8 mouse cellular contexts compared by ENCODE assay signal in the genomic region with DNA sequence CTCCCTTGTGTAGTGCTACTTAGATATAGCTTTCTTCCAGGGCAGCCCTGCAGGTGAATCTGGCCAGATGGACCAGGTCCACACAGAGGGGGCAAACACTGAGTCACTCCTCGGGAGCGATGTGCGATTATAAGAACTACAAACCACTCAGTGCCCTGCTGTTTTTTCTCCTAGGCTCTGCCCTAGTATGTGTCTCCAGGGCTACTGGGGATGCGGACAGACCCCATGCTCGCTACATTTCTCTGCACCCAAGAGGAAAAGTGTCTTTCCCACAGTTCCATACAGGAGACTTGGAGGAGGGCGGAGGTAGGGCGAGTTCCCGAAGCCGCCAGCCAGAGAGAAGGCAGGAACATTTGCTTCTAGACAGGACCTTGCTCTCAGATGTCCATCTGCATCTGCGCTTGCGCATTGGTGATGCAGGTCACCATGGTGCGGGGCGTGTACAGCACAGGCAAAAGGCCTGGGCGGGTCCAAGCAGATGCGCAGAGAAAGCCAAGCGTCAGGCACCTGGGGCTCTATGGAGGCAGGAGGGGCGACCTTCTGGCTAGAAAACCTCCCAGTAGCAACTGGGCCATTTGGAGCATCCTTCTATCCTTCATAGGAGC. TPM values are rescaled to one million over a fixed set of nuclear protein-coding genes. Genes with fewer than 3 reads are reported as not detected.
A peak's percentile ranks its signal among the peaks of the same experiment; 100 is the strongest.
DNase-seq lines count a peak whose midpoint lies in the region; ATAC-seq lines count a peak whose summit lies in the region.

No protein-coding gene starts in this region.

- H3K4me1 ChIP-seq in heart, embryonic 10.5 days, result peaks cover 13% of the 10 kb centered on the region; the same call in 1 of the 2 replicates

- WGBS in heart, embryonic 10.5 days, result 1% methylated on average over 17 of the region's 17 CpGs

- H3K9me3 ChIP-seq in heart, embryonic 10.5 days, result no peaks in the 10 kb centered on the region

- DNase-seq in heart, embryonic 10.5 days (ENCODE audit: low spot score), result peak; percentile 76
- DNase-seq in heart, postnatal 10 days, result no peak
- DNase-seq in cerebellum, adult 9-11 months, result peak; percentile 30
- DNase-seq in frontal cortex, adult 2 months (ENCODE audit: extremely low spot score in 1 of 2, low spot score in 1 of 2), result peak; percentile 64 to 77
- peak; percentile 40 to 58 for DNase-seq in left cerebral cortex, postnatal 14 days (ENCODE audit: low spot score in 2 of 2)
- DNase-seq in retina, postnatal 1 day, result peak; percentile 83
- DNase-seq in spleen, postnatal 10 days (ENCODE audit: low spot score in 2 of 2), result no peak

- intact Hi-C loops in heart, postnatal 10 days (cut with DNase I), result no loop called here
- intact Hi-C loops in left cerebral cortex, postnatal 14 days (cut with DNase I), result loop anchor here (5.0 kb wide), 2 partner anchors 439 to 1614 kb away; no protein-coding TSS in a partner anchor

- no peak overlapping the region for H3K27ac ChIP-seq in heart, embryonic 10.5 days

- no peaks in the 10 kb centered on the region for H3K36me3 ChIP-seq in heart, embryonic 10.5 days

- no peak for ATAC-seq in megakaryocyte progenitor cell, adult 5-6 weeks (replicated peaks; ENCODE audit: poor library complexity)

- peak overlapping the region; percentile 51 for H3K4me3 ChIP-seq in heart, embryonic 10.5 days

- peaks cover 53% of the 10 kb centered on the region for H3K27me3 ChIP-seq in heart, embryonic 10.5 days (ENCODE audit: insufficient read depth, poor library complexity, severe bottlenecking)

RNA-seq across cellular contexts. Expression of a gene that starts 2.5 kb away (rescaled TPM):
- 0.06 and 0.78 TPM in 2 replicates for polyA plus RNA-seq in heart, embryonic 10.5 days (2016; fragmentation: Nextera tagmentation; extraction: Ambion mirVana)
- total RNA-seq in heart, postnatal 10 days (2021), result 1 to 10 TPM in 1 of 2 experiments, under 1 TPM in 1; 0.34 to 1.2 TPM
- 20.8 and 23.2 TPM in 2 replicates for polyA plus RNA-seq in frontal cortex, adult 2 months (2012; rRNA removed)
- 10 to 100 TPM; 32.2 to 32.8 TPM for total RNA-seq in left cerebral cortex, postnatal 14 days (2021)
- not detected in 2 replicates for total RNA-seq in megakaryocyte progenitor cell, adult 5-6 weeks (2015)
- total RNA-seq in megakaryocyte progenitor cell, adult 5-6 weeks (2017), result not detected in 2 replicates

Comparison
In these comparisons a context has a peak if more than half of its experiments do, and no peak if none do; other contexts are left out.
1. DNase-seq: peak in heart, embryonic 10.5 days (single experiment), cerebellum, adult 9-11 months (single experiment), frontal cortex, adult 2 months (2 of 2), left cerebral cortex, postnatal 14 days (2 of 2) and retina, postnatal 1 day (single experiment); none in heart, postnatal 10 days (0 of 2) and spleen, postnatal 10 days (0 of 2).
2. RNA of a gene that starts 2.5 kb away (total RNA-seq): 32.2 to 32.8 TPM in left cerebral cortex, postnatal 14 days; 0.34 to 1.2 TPM in heart, postnatal 10 days and not detected in megakaryocyte progenitor cell, adult 5-6 weeks; every median in the first group is over 10 times any median in the second.